8 mouse cellular contexts compared by ENCODE assay signal in genomic region chr19:10555624-10556510, GRCm38 (mm10). TPM values are rescaled to one million over a fixed set of nuclear protein-coding genes. Genes with fewer than 3 reads are reported as not detected.
DNase-seq lines count a peak whose midpoint lies in the region; ATAC-seq and TF ChIP-seq lines count a peak whose summit lies in the region.

Gene Tmem216 (minus strand): TSS chr19:10556238.

- no peak for TF ChIP-seq EP300 in CH12.LX (IDR thresholded peaks at IDR 0.05; ENCODE audit: low read length)
- no peak for TF ChIP-seq EP300 in heart, postnatal 0 days (IDR thresholded peaks at IDR 0.05; ENCODE audit: low read depth)
- TF ChIP-seq EP300 in liver, postnatal 0 days (IDR thresholded peaks at IDR 0.05; ENCODE audit: low read depth) = no peak; the same call in 1 of the 2 replicates

- TF ChIP-seq RAD21 in CH12.LX (IDR thresholded peaks at IDR 0.05; ENCODE audit: low read depth, low read length) = no peak

- H3K79me2 ChIP-seq in CH12.LX (replicated peaks; ENCODE audit: control insufficient read depth, extremely low read depth, insufficient read depth, poor library complexity, severe bottlenecking) = peaks cover 4% of the 10 kb centered on the region

- WGBS in forebrain, embryonic 12.5 days = 2% methylated on average over 43 of the region's 43 CpGs
- under 1% methylated on average over 43 of the region's 43 CpGs for WGBS in heart, postnatal 0 days
- WGBS in large intestine, adult 2 months = under 1% methylated on average over 43 of the region's 43 CpGs
- 2% methylated on average over 43 of the region's 43 CpGs for WGBS in liver, postnatal 0 days (ENCODE audit: insufficient replicate concordance)
- WGBS in neural tube, embryonic 14.5 days = 1% methylated on average over 43 of the region's 43 CpGs

- peaks cover 5 to 19% of the 10 kb centered on the region in 2 experiments for H3K4me1 ChIP-seq in CH12.LX (ENCODE audit: control insufficient read depth in 1 of 2, insufficient read depth in 2 of 2)
- peaks cover 18% of the 10 kb centered on the region for H3K4me1 ChIP-seq in forebrain, embryonic 12.5 days
- 0 out of 2 replicates have a peak, but pooled peaks cover 9% of the 10 kb centered on the region for H3K4me1 ChIP-seq in heart, postnatal 0 days (ENCODE audit: control insufficient read depth, insufficient read depth)
- peaks cover 13% of the 10 kb centered on the region for H3K4me1 ChIP-seq in liver, postnatal 0 days (ENCODE audit: insufficient read depth)
- peaks cover 5% of the 10 kb centered on the region; the same call in 1 of the 2 replicates for H3K4me1 ChIP-seq in neural tube, embryonic 14.5 days (ENCODE audit: control insufficient read depth, insufficient read depth, low read length)

- TF ChIP-seq POLR2A in CH12.LX (IDR thresholded peaks at IDR 0.05; ENCODE audit: low read depth, low read length) = peak; percentile 60

- H3K4me2 ChIP-seq in CH12.LX (ENCODE audit: insufficient read depth, low read depth, poor library complexity, severe bottlenecking) = peak within 1 kb of the TSS; percentile 97
- peak within 1 kb of the TSS; percentile 77 for H3K4me2 ChIP-seq in forebrain, embryonic 12.5 days
- peak within 1 kb of the TSS; percentile 67 for H3K4me2 ChIP-seq in heart, postnatal 0 days (ENCODE audit: low read depth, low read length)
- H3K4me2 ChIP-seq in liver, postnatal 0 days (ENCODE audit: low read depth, low read length) = peak within 1 kb of the TSS; percentile 84
- H3K4me2 ChIP-seq in neural tube, embryonic 14.5 days (ENCODE audit: low read depth, low read length) = peak within 1 kb of the TSS; percentile 64

- H3K27me3 ChIP-seq in CH12.LX (replicated peaks) = no peaks in the 10 kb centered on the region
- no peaks in the 10 kb centered on the region for H3K27me3 ChIP-seq in forebrain, embryonic 12.5 days
- no peaks in the 10 kb centered on the region for H3K27me3 ChIP-seq in heart, postnatal 0 days (ENCODE audit: control insufficient read depth, insufficient read depth, low read length)
- H3K27me3 ChIP-seq in liver, postnatal 0 days (ENCODE audit: insufficient read depth, low read length) = no peaks in the 10 kb centered on the region
- H3K27me3 ChIP-seq in neural tube, embryonic 14.5 days (ENCODE audit: control insufficient read depth, insufficient read depth, low read length) = no peaks in the 10 kb centered on the region

- DNase-seq in CH12.LX (ENCODE audit: extremely low read depth) = peak; percentile 74
- DNase-seq in c-Kit-positive CD71-positive TER-119-negative erythroid progenitor cells, embryonic 14.5 days (ENCODE audit: low read depth) = peak; percentile 75
- peak; percentile 69 for DNase-seq in heart, postnatal 0 days (ENCODE audit: low spot score)
- DNase-seq in large intestine, adult 2 months (ENCODE audit: low read depth, low spot score) = no peak
- peak; percentile 88 for DNase-seq in liver, postnatal 0 days
- DNase-seq in testis, postnatal 10 days (ENCODE audit: low spot score) = peak; percentile 85

- in situ Hi-C loops in CH12.LX (cut with MboI; ENCODE audit: low pct_ligation_motif_present, low pct_unique_long_range_greater_than_20kb, low sequenced_read_pairs) = no loop called here

- H3K9me3 ChIP-seq in CH12.LX (replicated peaks; ENCODE audit: low read length) = no peaks in the 10 kb centered on the region
- H3K9me3 ChIP-seq in forebrain, embryonic 12.5 days = no peaks in the 10 kb centered on the region
- no peaks in the 10 kb centered on the region for H3K9me3 ChIP-seq in heart, postnatal 0 days (replicated peaks; ENCODE audit: control insufficient read depth, low read length)
- no peaks in the 10 kb centered on the region for H3K9me3 ChIP-seq in liver, postnatal 0 days (ENCODE audit: low read length)
- H3K9me3 ChIP-seq in neural tube, embryonic 14.5 days (ENCODE audit: control insufficient read depth, low read length) = no peaks in the 10 kb centered on the region

- dilution Hi-C loops in CH12.LX (cut with MboI; ENCODE audit: extremely low pct_ligation_motif_present, extremely low pct_unique_long_range_greater_than_20kb, low sequenced_read_pairs) = no loop called here

- TF ChIP-seq CTCF in CH12.LX (conservative IDR thresholded peaks at IDR 0.05 in 1 of 2, IDR thresholded peaks at IDR 0.05 in 1 of 2; ENCODE audit: low read depth in 2 of 2, low read length in 2 of 2) = peak in 1 of 2 experiments; percentile 12; a peak in 1 of 4 replicates
- TF ChIP-seq CTCF in heart, postnatal 0 days (IDR thresholded peaks at IDR 0.05; ENCODE audit: low read depth) = no peak
- peak; percentile 15; the same call in 1 of the 2 replicates for TF ChIP-seq CTCF in liver, postnatal 0 days (IDR thresholded peaks at IDR 0.05; ENCODE audit: low read depth)

- H3K27ac ChIP-seq in CH12.LX (ENCODE audit: insufficient read depth, low read depth) = peak within 1 kb of the TSS; percentile 2
- H3K27ac ChIP-seq in forebrain, embryonic 12.5 days = peak within 1 kb of the TSS; percentile 83
- peak within 1 kb of the TSS; percentile 74 for H3K27ac ChIP-seq in heart, postnatal 0 days (ENCODE audit: low read depth)
- peak within 1 kb of the TSS; percentile 78 for H3K27ac ChIP-seq in liver, postnatal 0 days (ENCODE audit: low read depth)
- peak within 1 kb of the TSS; percentile 76 for H3K27ac ChIP-seq in neural tube, embryonic 14.5 days (ENCODE audit: low read depth, low read length)

- H3K36me3 ChIP-seq in CH12.LX (replicated peaks in 1 of 2; ENCODE audit: control insufficient read depth in 1 of 2, insufficient read depth in 1 of 2, low read length in 1 of 2) = peaks cover 8 to 31% of the 10 kb centered on the region in 2 experiments
- H3K36me3 ChIP-seq in forebrain, embryonic 12.5 days (replicated peaks) = peaks cover 13% of the 10 kb centered on the region
- H3K36me3 ChIP-seq in heart, postnatal 0 days (replicated peaks; ENCODE audit: control insufficient read depth, insufficient read depth, low read length) = peaks cover 11% of the 10 kb centered on the region
- peaks cover 10% of the 10 kb centered on the region for H3K36me3 ChIP-seq in liver, postnatal 0 days (replicated peaks; ENCODE audit: insufficient read depth, low read length)
- peaks cover 14% of the 10 kb centered on the region for H3K36me3 ChIP-seq in neural tube, embryonic 14.5 days (ENCODE audit: control insufficient read depth, insufficient read depth, low read length)

- ATAC-seq in forebrain, embryonic 12.5 days (ENCODE audit: low FRiP score) = peak; percentile 99
- ATAC-seq in heart, postnatal 0 days (ENCODE audit: insufficient read depth, low read depth) = peak; percentile 99
- peak; percentile 100 for ATAC-seq in liver, postnatal 0 days
- peak; percentile 99 for ATAC-seq in neural tube, embryonic 14.5 days (ENCODE audit: low read depth)

- peak within 1 kb of the TSS; percentile 64 for H3K9ac ChIP-seq in CH12.LX (ENCODE audit: insufficient read depth, low read depth)
- H3K9ac ChIP-seq in forebrain, embryonic 12.5 days = peak within 1 kb of the TSS; percentile 66
- peak within 1 kb of the TSS; percentile 60 for H3K9ac ChIP-seq in heart, postnatal 0 days (replicated peaks; ENCODE audit: low read depth, low read length)
- H3K9ac ChIP-seq in liver, postnatal 0 days (replicated peaks) = peak within 1 kb of the TSS; percentile 73
- peak within 1 kb of the TSS; percentile 57 for H3K9ac ChIP-seq in neural tube, embryonic 14.5 days (replicated peaks; ENCODE audit: low read depth, low read length)

- H3K4me3 ChIP-seq in CH12.LX (replicated peaks in 1 of 3; ENCODE audit: low read depth in 2 of 3, low read length in 2 of 3, poor library complexity in 1 of 3) = peak within 1 kb of the TSS; percentile 71 to 79 (median 74)
- peak within 1 kb of the TSS; percentile 65 for H3K4me3 ChIP-seq in forebrain, embryonic 12.5 days (replicated peaks)
- peak within 1 kb of the TSS; percentile 61 for H3K4me3 ChIP-seq in heart, postnatal 0 days (ENCODE audit: low read depth, low read length)
- H3K4me3 ChIP-seq in liver, postnatal 0 days (ENCODE audit: low read depth, low read length) = peak within 1 kb of the TSS; percentile 59
- peak within 1 kb of the TSS; percentile 45 for H3K4me3 ChIP-seq in neural tube, embryonic 14.5 days (ENCODE audit: low read depth, low read length)

TF ChIP-seq in CH12.LX, 34 proteins besides CTCF, POLR2A, EP300 and RAD21 (continues in another document):
- peak; percentile 97 for TF ChIP-seq SIN3A (IDR thresholded peaks at IDR 0.05; ENCODE audit: low read length)
- no peak for TF ChIP-seq ZKSCAN1 (IDR thresholded peaks at IDR 0.05; ENCODE audit: borderline replicate concordance, low read depth, low read length)
- TF ChIP-seq MXI1 (IDR thresholded peaks at IDR 0.05; ENCODE audit: low read depth, low read length) = peak; percentile 97
- TF ChIP-seq ZNF384 (IDR thresholded peaks at IDR 0.05; ENCODE audit: low read depth, low read length) = peak; percentile 42; the same call in 1 of the 2 replicates
- 0 out of 2 replicates have a peak, but pooled peaks have one; percentile 42 for TF ChIP-seq IRF4 (IDR thresholded peaks at IDR 0.05; ENCODE audit: low read depth, low read length)
- peak; percentile 67; the same call in 1 of the 2 replicates for TF ChIP-seq MYC (IDR thresholded peaks at IDR 0.05; ENCODE audit: low read depth, low read length)
- peak; percentile 90 for TF ChIP-seq ELF1 (IDR thresholded peaks at IDR 0.05; ENCODE audit: low read depth, low read length)
- TF ChIP-seq SMC3 (IDR thresholded peaks at IDR 0.05; ENCODE audit: low read depth, low read length) = no peak
- TF ChIP-seq ZMIZ1 (IDR thresholded peaks at IDR 0.05; ENCODE audit: low read depth, low read length) = peak; percentile 72; the same call in 1 of the 2 replicates
- peak; percentile 71; the same call in 1 of the 2 replicates for TF ChIP-seq NELFE (IDR thresholded peaks at IDR 0.05; ENCODE audit: low read depth, low read length)
- peak; percentile 54; the same call in 1 of the 2 replicates for TF ChIP-seq KAT2A (IDR thresholded peaks at IDR 0.05; ENCODE audit: insufficient replicate concordance, low read length)
- TF ChIP-seq TCF12 (IDR thresholded peaks at IDR 0.05; ENCODE audit: low read depth, low read length) = peak; percentile 92
- TF ChIP-seq MEF2A (IDR thresholded peaks at IDR 0.05; ENCODE audit: borderline replicate concordance, low read depth, low read length) = peak; percentile 67
- no peak for TF ChIP-seq MAZ (IDR thresholded peaks at IDR 0.05; ENCODE audit: low read depth, low read length)
- TF ChIP-seq TBP (conservative IDR thresholded peaks at IDR 0.05; ENCODE audit: low read depth, low read length) = peak; percentile 76

RNA-seq across cellular contexts. Expression of gene Tmem216, which starts in this region (rescaled TPM):
- total RNA-seq in CH12.LX (2012; rRNA removed) (24.0 and 28.1 TPM in 2 replicates), CH12.LX (2014; rRNA removed) (25.7 and 31.8 TPM in 2 replicates)
- 19.9 and 23.7 TPM in 2 replicates for polyA plus RNA-seq in CH12.LX (2012; ENCODE audit: insufficient read length, low read depth)
- polyA plus RNA-seq in forebrain, embryonic 12.5 days (2016; fragmentation: Nextera tagmentation; extraction: Ambion mirVana) = 52.9 and 54.1 TPM in 2 replicates
- 10.2 and 12.9 TPM in 2 replicates for total RNA-seq in heart, postnatal 0 days (2014; rRNA removed; ENCODE audit: low replicate concordance)
- polyA plus RNA-seq in heart, postnatal 0 days (2015; fragmentation: Nextera tagmentation; extraction: Ambion mirVana) = 12.7 and 13.2 TPM in 2 replicates
- polyA plus RNA-seq in large intestine, adult 2 months (2012; rRNA removed) = 12.3 and 13.8 TPM in 2 replicates
- polyA plus RNA-seq in liver, postnatal 0 days (2015; fragmentation: Nextera tagmentation; extraction: Ambion mirVana) = 11.7 and 13.0 TPM in 2 replicates
- polyA plus RNA-seq in neural tube, embryonic 14.5 days (2014; fragmentation: Nextera tagmentation; extraction: Ambion mirVana) = 53.2 and 58.2 TPM in 2 replicates

Comparison
In these comparisons a context has a peak if more than half of its experiments do, and no peak if none do; other contexts are left out.
1. H3K27ac ChIP-seq: peak in every context shown above with its lines; median percentile 83 in forebrain, embryonic 12.5 days; 78 in liver, postnatal 0 days; 76 in neural tube, embryonic 14.5 days; 74 in heart, postnatal 0 days; 2 in CH12.LX.